ENCODE assay signal across 16 mouse cellular contexts in the genomic region with DNA sequence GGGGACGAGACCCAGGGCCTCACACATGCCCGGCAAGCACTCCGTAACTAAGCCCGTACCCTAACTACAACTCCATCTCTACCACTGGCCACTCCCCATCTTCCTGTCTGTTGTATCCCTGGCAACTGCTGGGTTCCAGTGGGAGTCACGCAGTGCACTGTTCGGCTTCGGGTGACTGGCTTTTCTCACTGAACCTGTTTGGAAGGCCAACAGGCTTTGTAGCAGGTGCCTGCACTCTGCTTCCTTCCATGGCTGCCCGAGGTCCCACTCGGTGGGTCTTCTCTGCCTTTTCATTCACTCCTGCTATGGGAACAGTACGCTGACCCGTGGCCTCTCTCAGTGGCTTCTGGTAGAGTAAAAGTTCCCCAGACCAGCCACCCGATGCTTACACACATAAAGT. TPM values are rescaled to one million over a fixed set of nuclear protein-coding genes. Genes with fewer than 3 reads are reported as not detected.
A peak's percentile ranks its signal among the peaks of the same experiment; 100 is the strongest.
DNase-seq lines count a peak whose midpoint lies in the region; ATAC-seq and TF ChIP-seq lines count a peak whose summit lies in the region.
"Had no signal": no experiment of that assay in that cellular context is flagged by ENCODE, and none has a peak within 500 bp of the region (broad histone marks: within the 10 kb centered on the region; RNA-seq: fewer than 3 reads in every experiment).

No protein-coding gene starts in this region.

- no peak overlapping the region for H3K9ac ChIP-seq in stomach, postnatal 0 days (ENCODE audit: low read length)
- H3K9ac ChIP-seq: embryonic facial prominence, embryonic 12.5 days; forebrain, embryonic 12.5 days; midbrain, embryonic 15.5 days; neural tube, embryonic 12.5 days had no signal

- no peak for TF ChIP-seq POLR2A in spleen, adult 2 months (IDR thresholded peaks at IDR 0.05; ENCODE audit: low read depth, low read length)

- no peak overlapping the region for H3K4me3 ChIP-seq in spleen, adult 2 months (ENCODE audit: extremely low read depth, insufficient read depth, insufficient read length)
- H3K4me3 ChIP-seq in stomach, postnatal 0 days (ENCODE audit: low read depth, low read length), result no peak overlapping the region
- H3K4me3 ChIP-seq: embryonic facial prominence, embryonic 12.5 days; forebrain, embryonic 12.5 days; layer of hippocampus, adult 2 months; limb, embryonic 10.5 days; midbrain, embryonic 15.5 days; neural tube, embryonic 12.5 days had no signal

- no peaks in the 10 kb centered on the region for H3K36me3 ChIP-seq in spleen, adult 2 months (ENCODE audit: control insufficient read depth, insufficient read depth, low read length)
- H3K36me3 ChIP-seq in stomach, postnatal 0 days (ENCODE audit: control insufficient read depth, insufficient read depth, low read length), result no peaks in the 10 kb centered on the region
- H3K36me3 ChIP-seq: embryonic facial prominence, embryonic 12.5 days; forebrain, embryonic 12.5 days; limb, embryonic 10.5 days; midbrain, embryonic 15.5 days; neural tube, embryonic 12.5 days had no signal

- WGBS in spleen, adult 2 months, result 89% methylated on average over 12 of the region's 12 CpGs
- WGBS in stomach, postnatal 0 days, result 37% methylated on average over 12 of the region's 12 CpGs

- peak overlapping the region; percentile 7; the same call in 1 of the 2 replicates for H3K27ac ChIP-seq in spleen, adult 2 months (ENCODE audit: insufficient read depth, low read length)
- H3K27ac ChIP-seq in stomach, postnatal 0 days (replicated peaks), result peak overlapping the region; percentile 70
- H3K27ac ChIP-seq: embryonic facial prominence, embryonic 12.5 days; forebrain, embryonic 12.5 days; layer of hippocampus, adult 2 months; limb, embryonic 10.5 days; midbrain, embryonic 15.5 days; neural tube, embryonic 12.5 days had no signal

- peaks cover 4% of the 10 kb centered on the region; the same call in 1 of the 2 replicates for H3K4me1 ChIP-seq in spleen, adult 2 months (ENCODE audit: control insufficient read depth, insufficient read depth, insufficient read length)
- H3K4me1 ChIP-seq in stomach, postnatal 0 days (replicated peaks; ENCODE audit: control insufficient read depth, insufficient read depth), result no peaks in the 10 kb centered on the region
- H3K4me1 ChIP-seq: embryonic facial prominence, embryonic 12.5 days; forebrain, embryonic 12.5 days; midbrain, embryonic 15.5 days; neural tube, embryonic 12.5 days had no signal

- H3K9me3 ChIP-seq in stomach, postnatal 0 days (ENCODE audit: control insufficient read depth, low read length), result no peaks in the 10 kb centered on the region
- H3K9me3 ChIP-seq: embryonic facial prominence, embryonic 12.5 days; forebrain, embryonic 12.5 days; limb, embryonic 10.5 days; midbrain, embryonic 15.5 days; neural tube, embryonic 12.5 days had no signal

- no peak for TF ChIP-seq EP300 in stomach, postnatal 0 days (optimal IDR thresholded peaks at IDR 0.05)

- H3K4me2 ChIP-seq in stomach, postnatal 0 days (replicated peaks; ENCODE audit: low read depth), result peak overlapping the region; percentile 25; the same call in 1 of the 2 replicates
- H3K4me2 ChIP-seq: embryonic facial prominence, embryonic 12.5 days; forebrain, embryonic 12.5 days; midbrain, embryonic 15.5 days; neural tube, embryonic 12.5 days had no signal

- peak; percentile 18; the same call in 1 of the 2 replicates for ATAC-seq in stomach, postnatal 0 days (ENCODE audit: low FRiP score, low TSS enrichment)
- ATAC-seq in megakaryocyte-erythroid progenitor cell, adult 5-6 weeks (replicated peaks; ENCODE audit: low FRiP score, low TSS enrichment, poor library complexity, severe bottlenecking), result no peak
- ATAC-seq: midbrain, embryonic 15.5 days had no signal

- no peaks in the 10 kb centered on the region for H3K27me3 ChIP-seq in spleen, adult 2 months (ENCODE audit: control insufficient read depth, insufficient read depth, low read length)
- H3K27me3 ChIP-seq in stomach, postnatal 0 days (ENCODE audit: control insufficient read depth, insufficient read depth, low read length), result no peaks in the 10 kb centered on the region
- H3K27me3 ChIP-seq: embryonic facial prominence, embryonic 12.5 days; forebrain, embryonic 12.5 days; midbrain, embryonic 15.5 days; neural tube, embryonic 12.5 days had no signal

- TF ChIP-seq CTCF in spleen, adult 2 months (IDR thresholded peaks at IDR 0.05; ENCODE audit: extremely low read depth, insufficient read depth, insufficient read length, insufficient replicate concordance), result no peak
- TF ChIP-seq CTCF in stomach, postnatal 0 days (IDR thresholded peaks at IDR 0.05; ENCODE audit: low read depth), result no peak

- no peak for DNase-seq in spleen, adult 2 months (ENCODE audit: low read depth in 1 of 2, low spot score in 2 of 2)
- DNase-seq in spleen, postnatal 10 days (ENCODE audit: low spot score in 2 of 2), result no peak
- DNase-seq in kidney, adult 18-20 months, result peak; percentile 40
- DNase-seq in kidney, postnatal 4 days, result peak; percentile 42 to 54
- peak; percentile 33 for DNase-seq in stomach, postnatal 0 days (ENCODE audit: low spot score)
- no peak for DNase-seq in frontal cortex, postnatal 25 days (ENCODE audit: low spot score in 2 of 2)
- DNase-seq in spleen, postnatal 4 days (ENCODE audit: low spot score in 2 of 2), result no peak
- DNase-seq: cerebellum, adult 9-10 months; lung, postnatal 10 days had no signal

RNA-seq across cellular contexts. Expression of a gene that starts 22.6 kb away (rescaled TPM):
- polyA plus RNA-seq in spleen, adult 2 months (2012; rRNA removed), result 20.5 and 35.5 TPM in 2 replicates
- 21.4 and 22.2 TPM in 2 replicates for polyA plus RNA-seq in stomach, postnatal 0 days (2015; fragmentation: Nextera tagmentation; extraction: Ambion mirVana)
- 10.4 and 15.1 TPM in 2 replicates for total RNA-seq in megakaryocyte-erythroid progenitor cell, adult 5-6 weeks (2014; fragmentation: Nextera tagmentation)
- 23.2 and 24.4 TPM in 2 replicates for total RNA-seq in megakaryocyte-erythroid progenitor cell, adult 5-6 weeks (2017)

RNA-seq across cellular contexts. Expression of a gene that starts 30.0 kb away (rescaled TPM):
- 12.2 and 14.4 TPM in 2 replicates for polyA plus RNA-seq in spleen, adult 2 months (2012; rRNA removed)
- polyA plus RNA-seq in stomach, postnatal 0 days (2015; fragmentation: Nextera tagmentation; extraction: Ambion mirVana), result 21.5 and 22.7 TPM in 2 replicates
- total RNA-seq in megakaryocyte-erythroid progenitor cell, adult 5-6 weeks (2014; fragmentation: Nextera tagmentation), result 21.0 and 24.0 TPM in 2 replicates
- total RNA-seq in megakaryocyte-erythroid progenitor cell, adult 5-6 weeks (2017), result 25.7 and 44.6 TPM in 2 replicates

Comparison
In these comparisons a context has a peak if more than half of its experiments do, and no peak if none do; other contexts are left out.
1. DNase-seq: peak in kidney, adult 18-20 months (single experiment), kidney, postnatal 4 days (2 of 2) and stomach, postnatal 0 days (single experiment); none in spleen, adult 2 months (0 of 2), spleen, postnatal 10 days (0 of 2), frontal cortex, postnatal 25 days (0 of 2) and spleen, postnatal 4 days (0 of 2).